Mouse (Mus musculus) MEL-GATA-1-ER (cell line): ENCODE measurements at regions not wholly inside any gene's neighbourhood (a gene's known extent, or its start where the extent isn't known, plus 50 kb on each side); places are given as distances from the start of the nearest gene placed in this dataset.

ENCODE experiments used
- DNase-seq: peaks from one replicate; pipeline ENCODE4 v3.0.0-alpha.2; 2012; ENCODE audit warnings: low read depth; ENCODE audit errors: extremely low read depth

- DNase-seq: no peak
Measured at GRCm38 (mm10) chr2:51452816-51453215, 174.5 kb upstream of the Tas2r134 start.

- no peak for DNase-seq
Measured at GRCm38 (mm10) chr2:51448121-51448520, 179.2 kb upstream of the Tas2r134 start.

DNA sequence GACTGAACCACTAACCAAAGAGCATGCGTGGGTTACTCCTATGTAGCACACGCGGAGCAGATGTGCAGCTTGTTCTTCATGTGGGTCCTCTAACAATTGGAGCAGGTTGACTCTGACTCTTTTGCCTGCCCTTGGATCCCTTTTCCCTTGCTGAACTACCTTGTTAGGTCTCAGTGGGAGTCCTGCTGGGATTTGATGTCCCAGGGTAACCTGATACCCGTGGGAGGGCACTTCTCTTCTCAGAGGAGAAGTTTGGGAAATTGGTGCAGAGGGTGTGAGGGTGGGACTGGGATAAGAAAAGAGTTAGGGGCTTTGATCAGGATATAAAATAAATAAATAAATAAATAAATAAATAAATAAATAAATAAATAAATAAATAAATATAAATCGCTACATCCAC lies 179.7 kb upstream of the Tas2r134 start:
- no peak for DNase-seq

- DNase-seq: no peak
Measured at GRCm38 (mm10) chr2:51444386-51445080, 182.8 kb upstream of the Tas2r134 start.

DNA sequence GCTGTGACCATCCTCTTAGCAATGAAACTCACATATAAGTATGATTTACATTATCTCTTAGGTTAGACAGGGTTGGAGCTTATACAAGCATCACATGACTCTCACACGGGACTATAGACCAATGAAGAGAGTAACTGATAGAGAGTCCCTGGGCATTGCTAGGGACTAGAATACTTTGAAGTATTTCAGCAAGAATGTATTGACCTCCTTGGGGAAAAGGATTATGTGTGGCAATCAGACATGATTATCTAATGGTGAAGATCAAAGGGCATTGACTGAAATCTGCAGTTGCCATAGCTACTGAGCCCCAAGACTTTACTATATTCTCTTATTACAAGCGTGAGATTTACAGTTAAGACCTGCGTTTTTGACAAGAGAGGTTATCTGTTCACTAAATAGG lies 183.4 kb upstream of the Tas2r134 start:
- no peak for DNase-seq

DNA sequence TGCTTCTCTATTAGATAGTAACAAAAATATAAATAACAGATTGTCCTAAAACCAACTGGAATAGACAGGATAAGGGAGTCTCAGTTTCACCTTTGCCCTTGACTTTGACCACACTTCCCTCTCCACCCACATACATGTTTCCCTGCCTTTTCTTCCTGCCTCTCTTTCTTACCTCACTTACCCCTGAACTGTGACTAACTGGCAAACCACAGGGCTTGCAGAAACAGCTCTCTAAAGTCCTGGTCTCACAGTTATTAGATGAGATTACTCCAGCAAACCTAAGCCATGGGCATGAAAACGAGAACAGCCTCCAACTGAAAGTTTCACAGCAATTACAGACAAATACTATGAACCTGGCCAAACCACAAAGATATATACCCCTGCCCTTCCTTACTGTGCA lies 188.3 kb upstream of the Tas2r134 start:
- no peak for DNase-seq

- DNase-seq: no peak
Measured at GRCm38 (mm10) chr2:51436590-51436989, 190.7 kb upstream of the Tas2r134 start.

GRCm38 (mm10) chr2:51431564-51431963 lies 195.7 kb upstream of the Tas2r134 start:
- DNase-seq: no peak

DNA sequence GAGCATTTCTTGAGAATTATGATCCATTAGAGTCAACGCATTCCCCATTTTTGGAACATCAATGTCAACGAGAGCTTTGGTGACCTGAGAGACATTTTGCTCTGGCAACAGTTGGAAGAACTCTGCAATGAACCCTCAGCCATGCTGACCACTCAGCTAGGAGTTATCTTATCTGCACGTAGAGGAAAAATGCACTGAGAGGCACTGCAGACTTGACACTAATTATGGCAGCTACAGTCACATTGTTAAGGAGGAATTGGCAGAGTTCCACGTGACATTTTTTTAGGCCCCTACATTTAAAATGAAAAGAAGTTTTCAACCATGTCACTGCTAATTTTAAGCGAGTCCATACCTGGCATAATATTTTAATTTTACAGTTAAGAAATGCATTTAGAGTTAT lies 197.6 kb upstream of the Tas2r134 start:
- DNase-seq: no peak

DNA sequence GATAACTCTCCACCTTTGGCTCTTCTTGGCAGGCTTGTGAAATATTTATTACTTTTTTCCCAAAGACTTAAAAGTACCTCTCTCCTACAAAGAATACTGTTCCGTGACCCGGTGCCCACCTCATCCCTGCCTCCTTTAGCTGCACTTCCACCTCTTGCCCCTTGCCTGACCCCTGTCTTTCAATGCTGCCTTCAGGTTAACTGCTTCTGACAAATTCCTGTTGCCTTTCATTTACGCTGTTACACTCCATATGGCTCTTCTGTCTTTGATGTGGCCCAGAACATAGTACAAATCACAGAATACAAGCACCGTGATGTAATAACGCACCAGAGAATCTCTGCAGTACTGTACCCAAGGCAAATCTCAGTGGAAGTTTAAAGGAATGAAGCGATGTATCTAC lies 204.9 kb upstream of the Tas2r134 start:
- DNase-seq: no peak

GRCm38 (mm10) chr2:51417908-51418690 lies 209.2 kb upstream of the Tas2r134 start:
- no peak for DNase-seq

DNA sequence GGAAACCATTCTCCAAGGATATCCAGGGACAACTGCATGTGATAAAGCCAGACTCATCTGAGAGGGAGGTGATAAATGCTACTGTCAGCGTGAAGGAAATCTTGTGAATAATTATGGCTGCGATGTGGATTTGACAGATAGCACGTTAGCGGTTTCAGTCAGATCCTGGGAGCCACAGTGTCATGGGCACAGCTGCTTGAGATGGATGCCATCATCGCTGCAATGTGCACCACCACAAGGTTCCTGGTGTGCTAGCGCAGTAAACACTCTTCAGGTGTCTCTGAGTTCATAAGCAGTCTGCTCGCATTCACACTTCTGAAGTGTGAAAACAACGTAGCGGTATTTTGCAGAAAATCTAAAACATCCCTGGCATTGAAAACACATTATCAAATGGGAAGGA lies 238.9 kb upstream of the Tas2r134 start:
- DNase-seq: no peak

DNA sequence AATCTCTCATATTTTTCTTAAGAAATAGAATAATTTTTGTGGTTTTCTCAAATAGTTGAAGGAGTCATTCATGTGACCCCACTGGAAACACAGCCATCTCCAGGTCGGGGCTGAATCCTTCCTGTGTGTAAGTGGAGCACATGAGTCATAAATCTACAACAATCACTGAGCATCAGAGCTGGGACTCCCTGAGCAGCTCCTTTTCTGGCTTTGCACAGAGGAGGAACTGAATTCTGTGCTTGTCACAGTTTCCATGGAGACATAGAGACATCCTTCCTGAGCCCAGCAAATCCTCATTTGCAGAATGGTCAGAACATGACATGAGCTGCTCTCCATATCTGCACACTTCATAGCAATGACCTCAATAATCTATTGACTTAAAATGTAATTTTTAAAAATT lies 238.2 kb upstream of the Rnd3 start:
- DNase-seq: no peak

- DNase-seq: no peak
Measured at GRCm38 (mm10) chr2:51376597-51376996, 227.7 kb upstream of the Rnd3 start.

- no peak for DNase-seq
Measured at GRCm38 (mm10) chr2:51374636-51375035, 225.7 kb upstream of the Rnd3 start.

DNA sequence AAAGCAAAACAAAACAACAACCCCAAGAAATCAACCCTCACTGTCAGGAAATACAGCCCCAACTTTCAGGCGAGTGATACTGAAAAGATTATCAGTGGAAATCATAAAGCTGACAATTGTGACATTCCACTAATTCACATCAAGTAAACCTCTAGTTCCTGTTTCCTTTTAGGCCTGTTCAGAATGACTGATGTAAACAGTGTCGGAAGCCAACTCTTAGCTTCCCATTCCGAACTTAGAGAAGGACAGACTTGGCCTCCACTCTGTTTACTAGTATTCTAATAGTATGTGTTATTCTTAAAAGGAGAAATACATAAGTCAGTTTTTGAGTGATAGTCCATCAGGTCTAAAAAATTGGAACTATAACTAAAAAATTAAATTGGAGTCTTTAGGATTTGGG lies 223.9 kb upstream of the Rnd3 start:
- DNase-seq: no peak

- no peak for DNase-seq
Measured at GRCm38 (mm10) chr2:51362825-51363616, 214.1 kb upstream of the Rnd3 start.

DNA sequence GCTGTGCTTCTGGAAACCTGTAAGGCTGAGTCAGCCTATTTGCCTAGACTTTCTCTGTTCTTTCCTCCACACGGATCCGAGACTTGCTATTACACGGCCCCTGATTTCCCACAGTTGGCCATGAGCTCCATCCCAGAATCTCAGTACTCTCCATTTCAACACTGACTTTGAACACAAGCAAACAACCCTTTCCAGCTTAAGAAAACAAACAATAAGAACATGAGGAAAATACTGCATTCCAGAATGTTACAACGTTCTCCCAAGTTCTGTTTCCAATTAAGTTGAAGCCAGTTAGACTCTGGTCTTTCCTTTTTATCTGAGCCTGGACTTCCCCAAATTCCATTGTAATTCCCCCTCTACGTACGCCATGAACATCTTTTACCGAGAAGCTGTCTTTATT lies 206.4 kb upstream of the Rnd3 start:
- DNase-seq: no peak

- no peak for DNase-seq
Measured at GRCm38 (mm10) chr2:51354800-51355199, 205.9 kb upstream of the Rnd3 start.

GRCm38 (mm10) chr2:51349614-51350013 lies 200.7 kb upstream of the Rnd3 start:
- no peak for DNase-seq

- DNase-seq: no peak
Measured at GRCm38 (mm10) chr2:51348774-51349173, 199.9 kb upstream of the Rnd3 start.

GRCm38 (mm10) chr2:51347086-51347485 lies 198.2 kb upstream of the Rnd3 start:
- DNase-seq: no peak
